Mouse (Mus musculus) liver, embryonic 14.5 days (tissue): ENCODE data around the gene Gpatch2. TPM values are rescaled to one million over a fixed set of nuclear protein-coding genes. Genes with fewer than 3 reads are reported as not detected.

ENCODE experiments used
- ATAC-seq: fragments of 200-750 bp; cut with Nextera tagmentation; 2 replicates; pipeline ENCODE4 v1.8.0; 2017; ENCODE audit warnings: moderate number of reproducible peaks, mild to moderate bottlenecking, moderate library complexity; ENCODE audit not compliant: insufficient read depth
- DNase-seq, 3 experiments: peaks; one replicate each; pipeline ENCODE4 v3.0.0-alpha.2; 2012 to 2013; ENCODE audit warnings: low read depth in 3 of 3, low spot score in 3 of 3
- H3K27ac ChIP-seq: fragments of 300-500 bp; sonication (generic); 2 replicates; pipeline ENCODE4 v1.5.1; 2014; ENCODE audit warnings: moderate library complexity, mild to moderate bottlenecking, control low read depth, inconsistent platforms
- H3K27me3 ChIP-seq: fragments of 300-500 bp; sonication (generic); 2 replicates; pipeline ENCODE4 v1.6.1; 2014; ENCODE audit warnings: mild to moderate bottlenecking, low read length, moderate library complexity; ENCODE audit not compliant: control insufficient read depth, insufficient read depth
- H3K36me3 ChIP-seq: fragments of 300-500 bp; sonication (generic); replicated peaks from 2 replicates; pipeline ENCODE4 v1.6.1; 2014; ENCODE audit warnings: low read depth; ENCODE audit not compliant: control insufficient read depth, insufficient read depth
- H3K4me1 ChIP-seq, 2 experiments: fragments of 200-500 bp in 1 of 2; fragments of 300-500 bp in 1 of 2; sonication (generic) in 1 of 2; replicated peaks; 2 replicates each; pipeline ENCODE4 v1.6.1; 2012 to 2014; ENCODE audit warnings: antibody characterized with exemption in 1 of 2, inconsistent platforms in 1 of 2, low read length in 1 of 2; ENCODE audit not compliant: control insufficient read depth in 2 of 2, insufficient read depth in 2 of 2
- H3K4me2 ChIP-seq: fragments of 300-500 bp; sonication (generic); 2 replicates; pipeline ENCODE4 v1.6.1; 2014; ENCODE audit warnings: low read depth, mild to moderate bottlenecking, control low read depth, moderate library complexity
- H3K4me3 ChIP-seq, 2 experiments: fragments of 200-500 bp in 1 of 2; fragments of 300-500 bp in 1 of 2; sonication (generic) in 1 of 2; 2 replicates each; pipeline ENCODE4 v1.5.1; 2012 to 2014; ENCODE audit warnings: low read depth in 2 of 2, low read length in 2 of 2, mild to moderate bottlenecking in 2 of 2, control low read depth in 1 of 2, inconsistent platforms in 1 of 2, moderate library complexity in 1 of 2; ENCODE audit not compliant: insufficient read depth in 1 of 2
- H3K9ac ChIP-seq: fragments of 300-500 bp; sonication (generic); replicated peaks from 2 replicates; pipeline ENCODE4 v1.6.1; 2014; ENCODE audit warnings: mild to moderate bottlenecking, control low read depth, moderate library complexity
- H3K9me3 ChIP-seq: fragments of 300-500 bp; sonication (generic); 2 replicates; pipeline ENCODE4 v1.6.1; 2016; ENCODE audit warnings: low read length, mixed read lengths; ENCODE audit not compliant: control insufficient read depth
- CTCF ChIP-seq: IDR thresholded peaks from 2 replicates; pipeline ENCODE4 v1.5.1; 2016; ENCODE audit warnings: antibody characterized with exemption, low read depth, control low read depth
- EP300 ChIP-seq: IDR thresholded peaks from 2 replicates; pipeline ENCODE4 v1.6.1; 2016; ENCODE audit warnings: antibody characterized with exemption, low read depth
- WGBS: fragments of 180-500 bp; shearing (Covaris S2); extraction: QIAGEN DNeasy Blood & Tissue Kit; methylation state at CpG from one replicate; pipeline ENCODE4 v1.1.7; 2014; ENCODE audit not compliant: insufficient replicate concordance; 5-methylcytosine and 5-hydroxymethylcytosine counted together
- polyA plus RNA-seq, 2 experiments: library from polyadenylated mRNA; depleted of rRNA in 1 of 2; stranded (reverse) in 1 of 2; unstranded in 1 of 2; fragments of >200 nt; fragmentation: Nextera tagmentation in 1 of 2; extraction: Ambion mirVana in 1 of 2; gene quantifications; 2 replicates each; pipeline versions ENCODE4 v1.2.1 to v1.2.3; 2012 to 2014

Gene Gpatch2
- polyA plus RNA-seq, 2 experiments: 3.3 to 4.0 TPM

- H3K4me3 ChIP-seq: no peak overlapping the region
- H3K9me3 ChIP-seq: no peaks in the 10 kb centered on the region
- no peak overlapping the region for H3K27ac ChIP-seq
- no peak overlapping the region for H3K9ac ChIP-seq
- TF ChIP-seq EP300 (no peak), CTCF (no peak)
- no peaks in the 10 kb centered on the region for H3K36me3 ChIP-seq
- no peaks in the 10 kb centered on the region for H3K4me1 ChIP-seq
- H3K4me2 ChIP-seq: no peak overlapping the region
- WGBS: 55% methylated on average over 2 of the region's 2 CpGs
- DNase-seq: no peak
- no peak for ATAC-seq
- H3K27me3 ChIP-seq: no peaks in the 10 kb centered on the region
Observed at GRCm38 (mm10) chr1:187308523-187308922, 93.2 kb downstream of the Gpatch2 start.

GRCm38 (mm10) chr1:187311122-187311521, 95.8 kb downstream of the Gpatch2 start:
- H3K4me2 ChIP-seq: no peak overlapping the region
- H3K9me3 ChIP-seq: no peaks in the 10 kb centered on the region
- DNase-seq: no peak
- H3K9ac ChIP-seq: no peak overlapping the region
- H3K27me3 ChIP-seq: no peaks in the 10 kb centered on the region
- H3K4me1 ChIP-seq: no peaks in the 10 kb centered on the region
- H3K27ac ChIP-seq: no peak overlapping the region
- no peak for TF ChIP-seq EP300
- TF ChIP-seq CTCF: no peak
- H3K36me3 ChIP-seq: no peaks in the 10 kb centered on the region
- ATAC-seq: no peak
- H3K4me3 ChIP-seq: no peak overlapping the region
- 68% methylated on average over 6 of the region's 6 CpGs for WGBS

- Histone ChIP-seq H3K4me3 (no peak overlapping the region), H3K4me2 (no peak overlapping the region), H3K4me1 (no peaks in the 10 kb centered on the region), H3K9me3 (no peaks in the 10 kb centered on the region), H3K36me3 (no peaks in the 10 kb centered on the region), H3K27ac (no peak overlapping the region), H3K27me3 (no peaks in the 10 kb centered on the region), H3K9ac (no peak overlapping the region)
- ATAC-seq: no peak
- no peak for DNase-seq
- 40% methylated on average over 1 of the region's 1 CpGs for WGBS
- TF ChIP-seq CTCF (no peak), EP300 (no peak)
Observed at GRCm38 (mm10) chr1:187313323-187313722, 98.0 kb downstream of the Gpatch2 start.

GRCm38 (mm10) chr1:187313763-187314162, 98.5 kb downstream of the Gpatch2 start:
- Histone ChIP-seq H3K27me3 (no peaks in the 10 kb centered on the region), H3K27ac (no peak overlapping the region), H3K9me3 (no peaks in the 10 kb centered on the region), H3K4me1 (no peaks in the 10 kb centered on the region), H3K4me2 (no peak overlapping the region), H3K4me3 (no peak overlapping the region), H3K36me3 (no peaks in the 10 kb centered on the region), H3K9ac (no peak overlapping the region)
- ATAC-seq (no peak), DNase-seq (no peak)
- 68% methylated on average over 5 of the region's 5 CpGs for WGBS
- TF ChIP-seq EP300 (no peak), CTCF (no peak)

- DNase-seq (no peak), ATAC-seq (no peak)
Observed at GRCm38 (mm10) chr1:187314516-187314915, 99.2 kb downstream of the Gpatch2 start.

More at GRCm38 (mm10) chr1:187314516-187314915, 99.2 kb downstream of the Gpatch2 start:
- no peaks in the 10 kb centered on the region for H3K9me3 ChIP-seq
- no peak overlapping the region for H3K9ac ChIP-seq
- no peaks in the 10 kb centered on the region for H3K27me3 ChIP-seq
- TF ChIP-seq EP300: no peak
- TF ChIP-seq CTCF: no peak
- H3K4me3 ChIP-seq: no peak overlapping the region
- H3K36me3 ChIP-seq: no peaks in the 10 kb centered on the region
- no peak overlapping the region for H3K4me2 ChIP-seq
- H3K4me1 ChIP-seq: no peaks in the 10 kb centered on the region
- no peak overlapping the region for H3K27ac ChIP-seq
